Mouse (Mus musculus) kidney, postnatal 14 days (tissue): Measurements from ENCODE around the gene Olfr1002.
"Not testable (repeated sequence)": the region's sequence is repeated elsewhere in the genome, so short reads cannot be mapped to it uniquely, and the experiment has no call there.

Source experiments
- DNase-seq: peaks from one replicate; pipeline ENCODE4 v3.0.0; 2022; ENCODE audit warnings: mixed read lengths

Olfr1002 gene

GRCm38 (mm10) chr2:85650604-85651003 is at the start of gene Olfr1002:
TSS of gene Olfr1002 (minus strand) at chr2:85650704.
- no peak for DNase-seq

GRCm38 (mm10) chr2:85689131-85689530 is 38.6 kb upstream of the Olfr1002 start, which contains the start of gene Olfr1008:
TSS of gene Olfr1008 (plus strand) at chr2:85689431.
- no peak for DNase-seq

GRCm38 (mm10) chr2:85678667-85679066 is 28.2 kb upstream of the Olfr1002 start, which contains the start of gene Olfr1006:
TSS of gene Olfr1006 (minus strand) at chr2:85678767.
- DNase-seq = no peak

- not testable (repeated sequence) for DNase-seq
Measured at GRCm38 (mm10) chr2:85664355-85664754, 13.9 kb upstream of the Olfr1002 start, which contains the start of gene Olfr154. TSS of gene Olfr154 (minus strand) at chr2:85664455.

GRCm38 (mm10) chr2:85611803-85612202 is 38.7 kb downstream of the Olfr1002 start, which contains the start of gene Olfr1000:
TSS of gene Olfr1000 (minus strand) at chr2:85611903.
- no peak for DNase-seq
